Mouse (Mus musculus) intestine, embryonic 16.5 days (tissue): ENCODE results near the gene Slc38a6. TPM values are rescaled to one million over a fixed set of nuclear protein-coding genes. Genes with fewer than 3 reads are reported as not detected.

ENCODE experiments used
- ATAC-seq: fragments of 200-750 bp; cut with Nextera tagmentation; 2 replicates; pipeline ENCODE4 v1.8.0; 2017; ENCODE audit warnings: moderate TSS enrichment, moderate library complexity
- H3K27ac ChIP-seq: fragments of 300-500 bp; sonication (generic); 2 replicates; pipeline ENCODE4 v1.5.1; 2014; ENCODE audit warnings: mild to moderate bottlenecking, low read length
- H3K27me3 ChIP-seq: fragments of 300-500 bp; sonication (generic); replicated peaks from 2 replicates; pipeline ENCODE4 v1.6.1; 2014; ENCODE audit warnings: low read length, control low read depth, mixed read lengths; ENCODE audit not compliant: control insufficient read depth, insufficient read depth
- H3K36me3 ChIP-seq: fragments of 300-500 bp; sonication (generic); 2 replicates; pipeline ENCODE4 v1.6.1; 2014; ENCODE audit warnings: low read length, control low read depth; ENCODE audit not compliant: control insufficient read depth, insufficient read depth
- H3K4me1 ChIP-seq: fragments of 300-500 bp; sonication (generic); 2 replicates; pipeline ENCODE4 v1.6.1; 2014; ENCODE audit warnings: low read length, control low read depth, mixed read lengths; ENCODE audit not compliant: control insufficient read depth, insufficient read depth
- H3K4me2 ChIP-seq: fragments of 300-500 bp; sonication (generic); 2 replicates; pipeline ENCODE4 v1.6.1; 2014; ENCODE audit warnings: low read depth, low read length, control low read depth
- H3K4me3 ChIP-seq: fragments of 300-500 bp; sonication (generic); 2 replicates; pipeline ENCODE4 v1.5.1; 2014; ENCODE audit warnings: mild to moderate bottlenecking, low read length
- H3K9ac ChIP-seq: fragments of 300-500 bp; sonication (generic); 2 replicates; pipeline ENCODE4 v1.6.1; 2014; ENCODE audit warnings: low read depth, low read length
- H3K9me3 ChIP-seq: fragments of 300-500 bp; sonication (generic); 2 replicates; pipeline ENCODE4 v1.6.1; 2016; ENCODE audit warnings: low read length, control low read depth; ENCODE audit not compliant: control insufficient read depth
- WGBS: fragments of 180-500 bp; shearing (Covaris S2); extraction: QIAGEN DNeasy Blood & Tissue Kit; methylation state at CpG from one replicate; pipeline ENCODE4 v1.1.7; 2014; 5-methylcytosine and 5-hydroxymethylcytosine counted together
- polyA plus RNA-seq: library from polyadenylated mRNA; unstranded; fragments of >200 nt; fragmentation: Nextera tagmentation; extraction: Ambion mirVana; gene quantifications from 2 replicates; pipeline ENCODE4 v1.2.1, GENCODE M21; 2015

Gene Slc38a6
- polyA plus RNA-seq, 1 experiment from 2014 or later, result 7.7 TPM

DNA sequence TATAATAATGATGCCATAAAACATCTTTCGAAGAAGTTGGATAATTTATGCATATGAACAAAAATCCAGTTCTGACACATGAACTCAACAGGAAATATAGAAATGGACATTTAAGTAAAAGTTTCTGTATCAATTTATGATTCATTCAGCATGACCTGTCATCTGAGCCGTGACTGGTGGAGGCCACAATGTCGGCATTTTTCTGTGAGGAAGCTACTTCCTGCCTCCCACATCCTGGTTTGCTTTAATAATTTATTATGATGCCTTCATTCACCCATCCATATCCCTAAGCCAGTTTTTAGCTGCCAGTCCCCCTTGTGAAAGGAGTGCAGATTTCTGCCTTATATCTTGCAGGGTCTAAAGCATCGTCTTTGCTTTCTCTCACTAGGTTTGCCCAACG, 91.4 kb downstream of the Slc38a6 start:
- Histone ChIP-seq H3K9me3 (no peaks in the 10 kb centered on the region), H3K36me3 (no peaks in the 10 kb centered on the region), H3K27ac (no peak overlapping the region), H3K27me3 (no peaks in the 10 kb centered on the region), H3K9ac (no peak overlapping the region), H3K4me2 (no peak overlapping the region), H3K4me1 (peaks cover 4% of the 10 kb centered on the region; the same call in 1 of the 2 replicates), H3K4me3 (no peak overlapping the region)
- no peak for ATAC-seq
- 76% methylated on average over 5 of the region's 5 CpGs for WGBS

DNA sequence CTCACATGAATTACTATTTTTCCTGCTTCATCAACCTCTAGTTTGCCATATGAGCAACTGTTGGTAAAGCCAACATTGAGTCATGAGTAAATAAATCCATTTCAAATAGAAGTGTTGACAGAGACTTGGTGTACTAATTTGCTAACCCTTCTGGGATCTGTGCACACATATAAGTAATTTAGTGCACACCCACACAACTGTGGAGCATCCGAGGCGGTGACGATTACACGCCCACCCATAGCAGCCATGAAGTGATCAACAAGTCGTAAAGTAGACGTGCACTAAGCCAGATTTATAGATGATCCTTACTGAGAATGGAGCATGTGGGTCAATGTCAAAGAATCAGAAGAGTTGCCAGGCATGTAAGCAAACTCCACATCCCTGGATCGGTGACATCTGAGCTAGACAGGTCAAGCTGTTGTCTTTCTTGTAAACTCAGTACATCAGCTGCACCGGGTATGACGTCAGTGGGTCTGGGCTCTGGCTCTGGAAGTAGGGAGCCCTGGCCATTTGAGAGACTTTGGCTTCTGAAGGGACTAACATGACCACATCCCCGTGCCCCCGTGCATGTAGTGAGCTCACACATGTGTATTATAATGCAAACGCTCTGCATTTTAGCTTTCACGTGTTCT, 92.3 kb downstream of the Slc38a6 start:
- WGBS, result 73% methylated on average over 13 of the region's 13 CpGs
- H3K4me3 ChIP-seq, result no peak overlapping the region
- peaks cover 6% of the 10 kb centered on the region; the same call in 1 of the 2 replicates for H3K4me1 ChIP-seq
- no peak overlapping the region for H3K27ac ChIP-seq
- ATAC-seq, result no peak
- H3K27me3 ChIP-seq, result no peaks in the 10 kb centered on the region
- H3K36me3 ChIP-seq, result no peaks in the 10 kb centered on the region
- H3K9ac ChIP-seq, result no peak overlapping the region
- H3K9me3 ChIP-seq, result no peaks in the 10 kb centered on the region
- H3K4me2 ChIP-seq, result no peak overlapping the region

- Histone ChIP-seq H3K4me2 (no peak overlapping the region), H3K9me3 (no peaks in the 10 kb centered on the region), H3K9ac (no peak overlapping the region), H3K36me3 (no peaks in the 10 kb centered on the region), H3K27ac (no peak overlapping the region), H3K4me3 (no peak overlapping the region), H3K27me3 (no peaks in the 10 kb centered on the region), H3K4me1 (peaks cover 8% of the 10 kb centered on the region; the same call in 1 of the 2 replicates)
- ATAC-seq, result no peak
- 67% methylated on average over 8 of the region's 8 CpGs for WGBS
Measured at GRCm38 (mm10) chr12:73380686-73381360, 94.2 kb downstream of the Slc38a6 start.

DNA sequence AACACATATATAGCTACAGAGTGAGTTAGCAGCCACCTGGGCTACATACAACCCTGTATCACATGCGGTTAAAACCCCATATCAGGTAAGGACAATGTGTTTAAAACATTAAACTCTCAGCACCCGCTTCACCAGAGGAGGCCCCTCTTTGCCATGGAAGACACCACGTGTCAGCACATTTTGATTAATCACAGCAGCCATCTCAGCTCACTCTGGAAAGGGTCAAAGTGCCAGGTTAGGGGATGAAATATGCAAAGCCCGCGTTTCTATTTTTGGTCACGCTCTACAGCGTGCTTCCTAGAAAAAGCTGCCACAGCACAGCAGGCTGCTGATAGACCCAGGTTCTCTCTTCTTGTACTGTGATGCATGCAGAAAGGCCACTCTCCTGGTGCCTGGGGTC, 94.9 kb downstream of the Slc38a6 start:
- Histone ChIP-seq H3K36me3 (no peaks in the 10 kb centered on the region), H3K4me3 (no peak overlapping the region), H3K9ac (no peak overlapping the region), H3K27me3 (no peaks in the 10 kb centered on the region), H3K9me3 (no peaks in the 10 kb centered on the region), H3K4me2 (no peak overlapping the region), H3K4me1 (peaks cover 8% of the 10 kb centered on the region; the same call in 1 of the 2 replicates), H3K27ac (no peak overlapping the region)
- ATAC-seq, result 0 out of 2 replicates have a peak, but pooled peaks have one; percentile 38
- 43% methylated on average over 7 of the region's 7 CpGs for WGBS

DNA sequence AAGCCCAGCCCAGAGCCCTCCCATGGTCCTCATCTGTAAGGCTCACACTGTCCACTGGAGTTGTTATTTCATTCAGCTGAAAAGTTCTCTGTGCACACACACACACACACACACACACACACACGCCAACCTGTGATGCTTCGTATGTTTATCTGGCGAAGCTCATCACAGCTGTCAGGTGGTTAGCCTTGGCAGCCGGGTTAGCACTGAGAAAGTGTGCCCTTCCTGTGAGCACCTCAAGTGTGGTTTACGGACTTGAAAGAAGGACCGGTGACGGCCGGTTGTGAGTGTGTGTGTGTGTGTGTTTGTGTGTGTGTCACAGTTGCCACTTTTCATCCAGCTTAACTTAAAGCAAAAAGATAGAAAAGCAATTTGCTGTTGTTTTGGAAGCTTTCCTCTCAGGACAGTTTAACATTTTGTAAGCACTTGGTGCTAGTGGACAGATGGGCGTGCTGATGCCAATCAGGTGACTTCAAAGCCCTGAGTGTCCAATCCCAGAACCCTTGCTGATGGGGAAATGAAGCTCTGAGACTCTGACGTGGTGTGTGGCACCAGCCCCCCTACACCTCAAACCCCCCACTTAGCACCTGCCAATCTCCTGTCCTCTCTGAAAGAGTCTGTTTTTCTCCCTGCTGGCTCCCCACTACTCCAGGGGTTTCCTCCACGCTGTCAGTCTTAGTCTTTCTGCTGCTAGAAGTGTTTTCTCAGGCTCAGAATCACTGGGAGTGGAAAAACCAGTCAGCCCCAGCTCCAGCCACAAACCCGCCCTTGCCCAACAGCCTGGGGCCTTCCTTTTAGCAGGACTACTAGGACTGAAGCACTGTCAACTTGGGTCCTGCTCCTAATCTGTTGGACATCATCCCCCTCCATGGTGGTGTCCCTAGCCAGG, 96.0 kb downstream of the Slc38a6 start:
- no peaks in the 10 kb centered on the region for H3K9me3 ChIP-seq
- no peak overlapping the region for H3K4me3 ChIP-seq
- H3K4me2 ChIP-seq, result no peak overlapping the region
- H3K36me3 ChIP-seq, result no peaks in the 10 kb centered on the region
- no peak overlapping the region for H3K27ac ChIP-seq
- WGBS, result 80% methylated on average over 12 of the region's 12 CpGs
- peaks cover 11% of the 10 kb centered on the region for H3K4me1 ChIP-seq
- ATAC-seq, result no peak
- no peaks in the 10 kb centered on the region for H3K27me3 ChIP-seq
- H3K9ac ChIP-seq, result no peak overlapping the region

DNA sequence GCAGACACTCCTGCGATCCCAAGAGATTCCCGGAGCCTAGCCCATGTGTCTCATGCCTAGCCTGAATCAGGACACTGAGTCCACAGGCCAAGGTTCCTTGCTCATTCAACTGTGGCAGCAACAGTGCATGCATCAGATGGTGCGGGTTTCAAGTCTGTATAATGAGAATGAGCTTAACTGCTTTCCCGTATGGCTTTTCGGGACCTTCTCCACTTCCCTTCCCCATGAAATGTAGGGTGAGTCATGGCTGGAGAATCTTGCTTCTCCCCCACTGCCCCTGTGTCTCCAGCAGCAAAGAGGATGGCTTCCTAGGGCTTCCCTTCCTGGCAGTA, 96.6 kb downstream of the Slc38a6 start:
- Histone ChIP-seq H3K27me3 (no peaks in the 10 kb centered on the region), H3K9me3 (no peaks in the 10 kb centered on the region), H3K4me2 (no peak overlapping the region), H3K9ac (no peak overlapping the region), H3K4me1 (peaks cover 11% of the 10 kb centered on the region), H3K27ac (no peak overlapping the region), H3K36me3 (no peaks in the 10 kb centered on the region), H3K4me3 (no peak overlapping the region)
- ATAC-seq, result no peak
- WGBS, result 79% methylated on average over 5 of the region's 5 CpGs

- H3K9ac ChIP-seq, result no peak overlapping the region
- H3K4me1 ChIP-seq, result peaks cover 11% of the 10 kb centered on the region
- H3K4me3 ChIP-seq, result no peak overlapping the region
- H3K9me3 ChIP-seq, result no peaks in the 10 kb centered on the region
- no peaks in the 10 kb centered on the region for H3K36me3 ChIP-seq
- 79% methylated on average over 3 of the region's 3 CpGs for WGBS
- no peak overlapping the region for H3K27ac ChIP-seq
- H3K4me2 ChIP-seq, result no peak overlapping the region
- ATAC-seq, result no peak
- no peaks in the 10 kb centered on the region for H3K27me3 ChIP-seq
Measured at GRCm38 (mm10) chr12:73383861-73384260, 97.3 kb downstream of the Slc38a6 start.

- peaks cover 11% of the 10 kb centered on the region for H3K4me1 ChIP-seq
- no peak overlapping the region for H3K4me2 ChIP-seq
- H3K9ac ChIP-seq, result no peak overlapping the region
- no peaks in the 10 kb centered on the region for H3K36me3 ChIP-seq
- H3K27ac ChIP-seq, result no peak overlapping the region
- no peaks in the 10 kb centered on the region for H3K9me3 ChIP-seq
- no peaks in the 10 kb centered on the region for H3K27me3 ChIP-seq
- WGBS, result 41% methylated on average over 6 of the region's 6 CpGs
- ATAC-seq, result no peak
- no peak overlapping the region for H3K4me3 ChIP-seq
Measured at GRCm38 (mm10) chr12:73384747-73385146, 98.2 kb downstream of the Slc38a6 start.

DNA sequence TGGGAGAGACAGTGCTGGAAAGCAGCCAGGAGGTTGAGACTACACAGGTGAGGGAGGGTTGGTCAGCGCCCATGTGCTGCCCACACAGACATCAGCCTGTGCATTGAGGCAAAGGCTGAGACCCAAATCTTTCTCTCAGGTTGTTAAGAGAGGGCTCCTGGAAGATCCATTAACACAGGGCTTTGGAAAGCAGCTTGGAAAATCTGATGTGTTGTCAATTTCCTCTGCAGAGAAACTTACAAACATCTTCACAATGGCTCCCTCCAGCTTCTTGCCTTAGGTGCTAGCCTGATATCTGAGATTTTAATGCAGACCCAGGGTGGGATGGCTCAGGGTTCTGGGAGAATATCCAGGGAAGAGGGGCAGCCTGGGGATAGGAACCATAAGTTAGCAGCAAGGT, 105.9 kb downstream of the Slc38a6 start:
- 92% methylated on average over 1 of the region's 1 CpGs for WGBS
- Histone ChIP-seq H3K27ac (no peak overlapping the region), H3K9me3 (no peaks in the 10 kb centered on the region), H3K27me3 (no peaks in the 10 kb centered on the region), H3K9ac (no peak overlapping the region), H3K4me1 (no peaks in the 10 kb centered on the region; the same call in 1 of the 2 replicates), H3K36me3 (no peaks in the 10 kb centered on the region), H3K4me3 (no peak overlapping the region), H3K4me2 (no peak overlapping the region)
- ATAC-seq, result no peak
